Mouse (Mus musculus): ENCODE results near the gene Ppp1r21.

Ppp1r21 gene

GRCm38 (mm10) chr17:88530236-88530619, 310 bp downstream of the Ppp1r21 start:
- DNase-seq (ENCODE audit: low spot score), result no peak

GRCm38 (mm10) chr17:88530667-88531066, 749 bp downstream of the Ppp1r21 start:
- DNase-seq (ENCODE audit: low spot score), result no peak

GRCm38 (mm10) chr17:88531176-88531575, 1.3 kb downstream of the Ppp1r21 start:
- DNase-seq (ENCODE audit: low spot score), result no peak

DNA sequence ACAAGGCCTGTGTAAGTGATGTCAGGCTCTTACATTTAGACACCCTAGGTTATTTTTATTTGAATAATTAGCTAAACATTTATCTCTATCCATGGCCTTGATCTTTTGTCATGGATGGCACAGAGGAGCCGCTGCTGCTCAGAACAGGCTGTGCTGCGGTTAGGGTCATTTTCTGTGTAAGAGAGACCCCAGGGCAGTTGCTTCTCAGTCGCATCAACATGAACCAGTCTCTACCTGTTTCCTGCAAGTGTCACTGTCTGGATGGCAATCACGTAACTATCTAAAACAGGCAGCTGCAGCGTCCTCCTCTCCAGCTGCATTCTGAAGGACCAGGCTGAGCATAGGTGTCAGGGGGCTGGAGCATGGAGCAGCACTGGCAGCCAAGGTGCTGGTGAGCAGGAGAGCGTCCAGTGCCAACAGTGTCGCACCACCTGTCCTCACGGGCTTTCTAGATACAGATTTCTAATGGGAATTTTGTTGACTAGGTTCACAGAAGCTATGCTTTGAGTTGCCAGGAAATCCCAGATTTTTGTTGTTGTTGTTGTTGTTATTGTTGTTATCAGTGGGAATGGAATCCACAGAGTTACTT, 8.0 kb downstream of the Ppp1r21 start:
- no peak for DNase-seq (ENCODE audit: low spot score)

- DNase-seq (ENCODE audit: low spot score), result no peak
Measured at GRCm38 (mm10) chr17:88542771-88543416, 13.0 kb downstream of the Ppp1r21 start.

DNA sequence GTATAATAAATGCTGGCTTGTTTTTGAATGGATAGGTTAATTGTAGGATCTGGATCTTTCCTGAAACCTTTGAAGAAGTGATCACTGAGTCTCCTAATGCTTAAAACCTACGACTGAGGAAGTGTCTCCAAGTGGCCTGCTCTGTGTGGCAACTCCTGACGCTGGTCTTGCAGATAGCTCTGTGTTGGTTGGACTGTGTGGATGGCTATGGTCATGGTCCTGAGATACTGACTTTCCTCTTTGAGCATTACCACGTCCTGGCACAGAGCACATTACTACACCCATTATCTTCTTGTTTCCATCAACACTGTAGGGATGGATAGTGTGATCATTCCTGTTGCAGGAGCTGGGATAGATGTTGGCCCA, 13.5 kb downstream of the Ppp1r21 start:
- DNase-seq (ENCODE audit: low spot score), result no peak

DNA sequence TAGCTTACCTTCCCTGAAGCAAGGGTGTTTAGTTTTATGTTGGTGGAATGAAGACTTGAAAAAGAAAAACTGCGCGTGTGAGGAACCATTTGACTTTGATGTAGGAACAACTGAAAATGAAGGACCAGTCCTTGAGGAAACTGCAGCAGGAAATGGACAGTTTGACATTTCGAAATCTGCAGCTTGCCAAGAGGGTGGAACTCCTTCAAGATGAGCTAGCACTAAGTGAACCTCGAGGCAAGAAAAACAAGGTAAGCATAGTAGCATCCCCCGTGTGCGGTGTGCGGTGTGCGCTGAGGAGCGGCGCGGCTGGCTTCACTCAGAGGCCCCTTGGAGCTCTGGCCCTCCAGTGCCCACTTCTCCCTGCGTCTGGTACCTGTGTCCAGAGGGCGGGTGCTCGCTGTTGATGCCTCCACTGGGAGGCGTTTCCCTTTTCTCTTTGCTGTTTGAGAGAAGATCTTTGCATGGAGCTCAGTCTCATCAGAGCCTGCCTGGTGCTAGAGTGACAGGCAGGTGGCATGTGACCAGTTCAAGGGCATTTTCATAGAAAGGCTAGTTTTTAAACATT, 15.4 kb downstream of the Ppp1r21 start:
- DNase-seq (ENCODE audit: low spot score), result no peak

DNA sequence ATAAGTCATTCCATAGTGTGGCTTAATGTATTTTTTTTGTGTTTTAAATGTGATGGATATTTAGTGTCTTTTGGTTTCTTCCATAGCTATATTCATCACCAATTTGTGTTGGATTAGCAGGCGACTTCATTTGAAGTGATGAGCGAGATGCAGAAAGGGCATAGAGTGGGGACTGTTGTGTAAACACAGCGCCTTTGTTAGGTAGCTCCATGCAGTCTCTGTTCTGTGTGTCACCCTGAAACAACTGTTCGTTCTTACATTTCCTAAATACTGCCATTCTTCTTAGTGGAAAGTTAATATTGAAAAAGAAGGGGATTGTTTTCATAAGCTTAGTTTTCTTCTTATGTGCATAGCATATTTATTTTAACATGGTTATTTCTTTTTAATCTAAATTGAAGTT, 16.8 kb downstream of the Ppp1r21 start:
- no peak for DNase-seq (ENCODE audit: low spot score)

DNA sequence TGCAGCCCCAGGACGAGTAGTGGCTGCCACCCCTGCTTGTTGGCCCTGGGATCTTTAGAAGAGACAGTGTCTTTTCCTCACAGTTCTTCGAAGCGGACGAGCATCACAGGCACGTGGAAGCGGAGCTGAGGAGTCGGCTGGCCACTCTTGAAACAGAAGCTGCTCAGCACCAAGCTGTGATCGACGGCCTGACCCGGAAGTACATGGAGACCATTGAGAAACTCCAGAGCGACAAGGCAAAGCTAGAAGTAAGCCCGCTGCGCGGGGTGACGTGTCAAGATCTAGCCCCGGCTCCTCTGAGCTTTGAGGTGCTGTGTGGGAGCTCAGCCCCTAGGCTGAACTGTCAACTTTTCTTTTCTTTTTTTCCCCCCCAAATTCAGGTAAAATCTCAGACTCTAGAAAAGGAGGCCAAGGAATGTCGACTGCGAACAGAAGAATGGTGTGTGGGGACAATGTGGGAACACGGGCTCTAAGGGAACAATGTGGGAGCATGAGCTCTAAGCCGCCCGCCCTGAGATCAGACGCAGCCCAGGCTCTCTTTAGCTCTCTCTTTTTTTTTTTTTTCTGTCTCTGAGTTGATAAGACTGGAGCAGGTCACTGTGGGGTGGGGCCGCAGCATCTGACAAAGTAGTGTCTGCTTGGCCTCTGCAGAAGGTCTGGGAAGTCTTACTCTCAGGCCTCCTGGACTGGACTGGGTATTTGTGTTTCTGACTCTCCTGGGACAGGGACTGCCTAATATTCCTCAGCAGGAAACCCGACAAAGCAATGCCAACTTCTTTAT, 19.7 kb downstream of the Ppp1r21 start:
- DNase-seq (ENCODE audit: low spot score), result no peak

DNA sequence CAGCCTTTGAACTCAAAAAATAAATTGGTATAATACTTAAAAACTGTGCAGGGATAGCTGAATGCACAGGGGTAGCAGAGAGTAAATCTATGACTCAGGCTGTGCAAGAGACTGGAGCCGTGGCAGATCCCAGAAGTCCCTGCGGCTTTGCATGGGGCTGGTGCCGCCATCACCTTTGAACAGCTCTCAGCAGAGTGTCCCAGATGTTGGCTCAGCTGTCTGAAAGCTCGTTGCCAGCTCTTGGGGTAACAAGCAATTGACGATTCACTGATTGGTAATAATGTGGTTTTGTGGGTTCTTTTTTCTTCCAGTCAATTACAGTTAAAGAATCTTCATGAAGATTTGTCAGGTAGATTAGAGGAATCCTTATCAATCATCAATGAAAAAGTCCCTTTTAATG, 20.4 kb downstream of the Ppp1r21 start:
- no peak for DNase-seq (ENCODE audit: low spot score)

DNA sequence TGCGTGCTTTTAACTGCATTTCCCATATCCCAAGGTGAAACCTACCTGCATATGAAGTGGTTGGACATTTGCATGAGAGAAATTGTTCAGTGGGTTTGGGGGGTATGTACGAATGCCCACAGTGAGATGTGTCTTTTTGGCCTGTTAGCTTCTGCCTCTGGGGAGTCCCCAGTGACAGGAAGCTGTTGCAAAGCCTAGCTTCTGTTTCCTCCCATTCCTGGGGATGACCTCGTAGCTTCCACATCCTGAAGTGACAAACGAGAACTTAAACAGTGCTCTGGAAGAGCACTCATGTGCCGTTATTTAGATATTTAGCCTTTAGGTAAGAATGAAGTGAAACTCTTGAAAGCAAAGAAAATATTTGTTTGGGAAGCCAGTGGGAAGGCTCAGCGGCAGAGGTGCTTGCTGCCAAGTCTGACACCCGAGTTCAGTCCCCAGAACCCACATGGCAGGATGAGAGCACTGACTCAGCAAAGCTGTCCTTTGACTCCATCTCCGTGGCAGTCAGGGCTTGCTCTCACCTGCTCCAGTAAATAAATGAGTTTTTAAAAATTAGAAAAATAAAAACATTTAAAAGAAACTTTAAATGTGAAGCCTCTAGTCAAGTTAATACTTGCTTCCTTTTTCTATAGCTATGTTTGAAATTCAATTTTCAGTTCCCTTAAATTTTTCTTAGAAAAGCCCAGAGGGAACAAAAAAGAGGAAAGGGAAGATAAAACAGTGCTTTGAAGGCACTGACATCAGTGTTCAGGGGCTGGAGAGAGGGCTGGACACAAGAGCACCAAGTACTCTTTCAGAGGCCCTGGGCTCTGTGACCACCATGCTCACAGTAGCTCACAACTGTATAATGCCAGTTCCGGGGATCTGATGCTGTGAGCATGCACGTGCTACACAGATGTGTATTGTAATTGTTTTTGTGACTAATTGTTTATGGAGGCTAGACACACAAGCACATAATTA, 21.3 kb downstream of the Ppp1r21 start:
- no peak for DNase-seq (ENCODE audit: low spot score)

- DNase-seq (ENCODE audit: low spot score), result no peak
Measured at GRCm38 (mm10) chr17:88552556-88552955, 22.6 kb downstream of the Ppp1r21 start.

DNA sequence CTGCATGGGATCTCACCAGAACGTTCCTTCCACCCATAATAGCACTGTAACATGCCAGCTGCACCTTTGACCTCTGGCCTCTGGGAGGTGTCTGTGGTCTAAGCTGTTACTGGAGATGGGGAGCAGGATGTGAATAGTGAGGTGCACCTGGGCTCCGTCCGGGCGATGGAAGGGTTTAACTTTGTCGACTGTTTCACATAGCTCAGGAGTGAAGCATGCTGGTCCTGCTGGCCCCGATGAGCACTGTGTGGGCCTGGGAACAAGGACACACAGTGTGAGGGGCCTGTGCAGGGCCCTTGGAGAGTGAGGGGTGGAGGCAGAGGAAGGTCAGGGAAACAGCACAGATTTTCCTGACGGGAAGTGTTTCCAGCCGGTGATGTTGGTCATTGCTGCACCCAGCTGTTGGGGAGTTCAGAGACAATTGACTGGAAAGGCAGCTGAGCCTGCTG, 23.1 kb downstream of the Ppp1r21 start:
- DNase-seq (ENCODE audit: low spot score), result no peak

- no peak for DNase-seq (ENCODE audit: low spot score)
Measured at GRCm38 (mm10) chr17:88553473-88554087, 23.7 kb downstream of the Ppp1r21 start.

- DNase-seq (ENCODE audit: low spot score), result no peak
Measured at GRCm38 (mm10) chr17:88556176-88556575, 26.3 kb downstream of the Ppp1r21 start.

GRCm38 (mm10) chr17:88556688-88557087, 26.8 kb downstream of the Ppp1r21 start:
- no peak for DNase-seq (ENCODE audit: low spot score)

- peak; percentile 29 for DNase-seq (ENCODE audit: low spot score)
Measured at GRCm38 (mm10) chr17:88558168-88558842, 28.4 kb downstream of the Ppp1r21 start.

DNA sequence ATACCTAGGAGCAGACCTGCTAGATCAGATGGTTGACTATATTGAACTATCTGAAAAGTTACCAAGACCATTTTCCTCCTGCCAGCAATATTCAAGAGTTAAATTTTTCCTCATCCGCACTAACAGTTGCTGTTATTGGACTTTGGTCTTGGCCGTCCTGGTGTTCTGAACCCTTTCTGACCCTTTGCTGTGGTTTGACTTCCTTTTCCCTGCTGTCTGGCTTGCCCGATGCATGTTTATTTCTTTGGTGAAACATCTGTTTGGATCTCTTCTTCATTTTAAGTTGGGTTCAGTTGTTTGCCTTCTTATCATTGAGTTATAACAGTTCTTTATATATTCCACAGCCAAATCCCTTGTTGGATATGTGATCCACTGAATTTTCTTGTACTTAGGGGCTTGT, 33.7 kb downstream of the Ppp1r21 start:
- no peak for DNase-seq (ENCODE audit: low spot score)

GRCm38 (mm10) chr17:88569807-88570540, 40.1 kb downstream of the Ppp1r21 start:
- no peak for DNase-seq (ENCODE audit: low spot score)

DNA sequence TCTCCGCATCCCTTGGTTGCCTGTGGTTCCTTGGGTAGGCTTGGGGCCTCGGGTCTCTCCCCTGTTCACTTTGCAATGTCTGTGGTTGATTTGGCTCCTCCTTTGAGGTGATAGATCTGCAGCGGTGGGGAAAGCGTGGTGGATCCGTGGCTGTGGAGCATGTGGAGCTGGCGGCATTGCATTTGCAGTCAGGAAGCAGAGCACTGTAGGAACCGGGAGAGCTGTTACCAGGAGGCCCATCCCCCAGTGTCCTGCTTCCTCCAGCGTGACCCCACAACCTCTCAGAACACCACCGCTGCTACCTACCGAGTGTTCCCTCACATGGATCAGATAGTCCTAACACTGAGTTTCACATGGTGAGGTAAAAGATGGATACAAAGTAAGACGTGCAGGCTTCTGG, 40.9 kb downstream of the Ppp1r21 start:
- DNase-seq (ENCODE audit: low spot score), result no peak

All from testis, postnatal 14 days (tissue).